Mouse (Mus musculus) embryonic facial prominence, embryonic 11.5 days (tissue): Measurements from ENCODE around the gene Srrm3. TPM values are rescaled to one million over a fixed set of nuclear protein-coding genes. Genes with fewer than 3 reads are reported as not detected.

Source experiments
- ATAC-seq: fragments of 200-750 bp; cut with Nextera tagmentation; replicated peaks from 2 replicates; pipeline ENCODE4 v1.8.0; 2017; ENCODE audit warnings: low read depth; ENCODE audit not compliant: insufficient number of reproducible peaks, low FRiP score, low TSS enrichment
- DNase-seq: peaks from one replicate; pipeline ENCODE4 v3.0.0-alpha.2; 2015; ENCODE audit warnings: low spot score
- H3K27ac ChIP-seq: fragments of 300-500 bp; sonication (generic); replicated peaks from 2 replicates; pipeline ENCODE4 v1.5.1; 2014; ENCODE audit warnings: mild to moderate bottlenecking, low read depth, low read length, control low read depth
- H3K27me3 ChIP-seq: fragments of 300-500 bp; sonication (generic); 2 replicates; pipeline ENCODE4 v1.6.1; 2014; ENCODE audit warnings: mild to moderate bottlenecking, low read length, moderate library complexity, mixed read lengths; ENCODE audit not compliant: control insufficient read depth, insufficient read depth
- H3K36me3 ChIP-seq: fragments of 300-500 bp; sonication (generic); replicated peaks from 2 replicates; pipeline ENCODE4 v1.6.1; 2014; ENCODE audit warnings: low read depth, mild to moderate bottlenecking, low read length, moderate library complexity, mixed read lengths; ENCODE audit not compliant: control insufficient read depth, insufficient read depth
- H3K4me1 ChIP-seq: fragments of 300-500 bp; sonication (generic); 2 replicates; pipeline ENCODE4 v1.6.1; 2014; ENCODE audit warnings: low read length, mixed read lengths; ENCODE audit not compliant: control insufficient read depth, insufficient read depth
- H3K4me2 ChIP-seq: fragments of 300-500 bp; sonication (generic); 2 replicates; pipeline ENCODE4 v1.6.1; 2014; ENCODE audit warnings: low read depth, mild to moderate bottlenecking, control low read depth, low read length, moderate library complexity
- H3K4me3 ChIP-seq: fragments of 300-500 bp; sonication (generic); 2 replicates; pipeline ENCODE4 v1.5.1; 2014; ENCODE audit warnings: low read depth, low read length, control low read depth
- H3K9ac ChIP-seq: fragments of 300-500 bp; sonication (generic); replicated peaks from 2 replicates; pipeline ENCODE4 v1.6.1; 2014; ENCODE audit warnings: mild to moderate bottlenecking, control low read depth, low read length
- H3K9me3 ChIP-seq: fragments of 300-500 bp; sonication (generic); replicated peaks from 2 replicates; pipeline ENCODE4 v1.6.1; 2016; ENCODE audit warnings: mild to moderate bottlenecking, low read length, inconsistent platforms, mixed read lengths; ENCODE audit not compliant: control insufficient read depth
- WGBS: fragments of 180-500 bp; shearing (Covaris S2); extraction: QIAGEN DNeasy Blood & Tissue Kit; methylation state at CpG from one replicate; pipeline ENCODE4 v1.1.7; 2014; 5-methylcytosine and 5-hydroxymethylcytosine counted together
- polyA plus RNA-seq: library from polyadenylated mRNA; unstranded; fragments of >200 nt; fragmentation: Nextera tagmentation; extraction: Ambion mirVana; gene quantifications from 2 replicates; pipeline ENCODE4 v1.2.1, GENCODE M21; 2014

Gene Srrm3
- polyA plus RNA-seq, 1 experiment from 2014 or later: 3.2 TPM

DNA sequence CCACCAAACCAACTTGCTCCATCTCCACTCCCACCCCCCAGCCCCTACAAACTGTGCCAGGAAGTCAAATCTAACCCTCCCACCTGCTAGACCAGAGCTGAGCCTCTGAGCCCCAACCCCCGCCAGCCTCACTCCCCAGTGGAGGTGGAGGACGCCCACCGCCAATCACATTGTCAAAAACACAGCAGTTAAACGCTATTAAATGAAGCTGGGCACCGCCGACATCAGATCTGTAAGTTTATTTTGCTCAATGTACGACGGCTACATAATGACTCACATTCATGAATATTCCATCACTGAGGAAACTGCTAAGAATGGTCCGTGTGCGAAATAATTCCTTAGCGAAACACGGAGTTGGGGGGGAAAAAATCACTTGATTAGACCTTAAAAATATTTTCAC is 101.5 kb downstream of the Srrm3 start:
- no peak overlapping the region for H3K9ac ChIP-seq
- 84% methylated on average over 12 of the region's 12 CpGs for WGBS
- H3K9me3 ChIP-seq: no peaks in the 10 kb centered on the region
- DNase-seq (no peak), ATAC-seq (no peak)
- H3K36me3 ChIP-seq: peaks cover 16% of the 10 kb centered on the region
- H3K27ac ChIP-seq: no peak overlapping the region
- no peaks in the 10 kb centered on the region for H3K4me1 ChIP-seq
- no peak overlapping the region for H3K4me2 ChIP-seq
- H3K27me3 ChIP-seq: no peaks in the 10 kb centered on the region
- no peak overlapping the region for H3K4me3 ChIP-seq

DNA sequence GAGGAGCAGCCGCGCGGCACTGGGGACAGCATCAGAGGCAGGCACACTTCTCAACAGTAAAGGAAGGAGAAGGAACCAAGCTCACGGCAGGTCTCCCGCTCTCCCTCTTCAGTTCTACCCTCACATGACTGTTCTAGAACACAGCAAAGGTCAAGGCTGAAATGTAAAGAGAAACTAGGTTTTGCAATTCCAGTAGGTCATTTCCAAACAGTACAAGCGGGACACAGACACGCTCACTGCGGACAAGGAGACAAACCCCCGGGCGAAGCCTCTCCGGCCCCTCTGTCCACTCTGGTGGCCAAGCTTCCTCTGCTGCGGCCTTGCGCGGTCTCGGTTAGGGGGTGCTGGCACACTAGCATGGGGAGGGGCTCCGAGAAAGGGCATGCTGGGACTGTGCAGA is 102.3 kb downstream of the Srrm3 start:
- ATAC-seq (no peak), DNase-seq (no peak)
- Histone ChIP-seq H3K9me3 (no peaks in the 10 kb centered on the region), H3K9ac (no peak overlapping the region), H3K4me3 (no peak overlapping the region), H3K4me2 (no peak overlapping the region), H3K4me1 (no peaks in the 10 kb centered on the region), H3K27ac (no peak overlapping the region), H3K36me3 (peaks cover 16% of the 10 kb centered on the region), H3K27me3 (no peaks in the 10 kb centered on the region)
- WGBS: 93% methylated on average over 16 of the region's 16 CpGs

DNA sequence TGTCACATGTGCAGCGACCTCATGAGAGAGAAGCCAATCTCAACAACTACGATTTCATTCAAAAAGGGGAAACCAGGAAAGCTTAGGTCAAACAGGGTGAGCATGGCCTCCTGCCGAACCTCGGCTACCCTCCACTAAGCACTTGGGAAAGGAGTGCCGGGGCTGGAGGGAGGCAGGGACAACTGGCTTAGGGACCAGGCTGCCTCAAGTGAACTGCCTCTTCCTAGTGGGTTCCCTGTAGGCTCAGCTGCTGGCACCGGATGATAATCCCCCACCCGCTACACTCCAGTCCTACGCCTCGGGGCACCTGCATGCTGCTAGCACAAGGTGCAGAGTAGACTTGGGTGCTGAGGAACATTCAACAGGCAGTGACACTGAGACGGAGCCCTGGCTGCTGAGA is 103.0 kb downstream of the Srrm3 start:
- no peak overlapping the region for H3K9ac ChIP-seq
- no peaks in the 10 kb centered on the region for H3K4me1 ChIP-seq
- WGBS: 89% methylated on average over 10 of the region's 10 CpGs
- H3K9me3 ChIP-seq: no peaks in the 10 kb centered on the region
- ATAC-seq (no peak), DNase-seq (no peak)
- no peaks in the 10 kb centered on the region for H3K27me3 ChIP-seq
- H3K36me3 ChIP-seq: peaks cover 16% of the 10 kb centered on the region
- no peak overlapping the region for H3K4me3 ChIP-seq
- no peak overlapping the region for H3K27ac ChIP-seq
- no peak overlapping the region for H3K4me2 ChIP-seq

DNA sequence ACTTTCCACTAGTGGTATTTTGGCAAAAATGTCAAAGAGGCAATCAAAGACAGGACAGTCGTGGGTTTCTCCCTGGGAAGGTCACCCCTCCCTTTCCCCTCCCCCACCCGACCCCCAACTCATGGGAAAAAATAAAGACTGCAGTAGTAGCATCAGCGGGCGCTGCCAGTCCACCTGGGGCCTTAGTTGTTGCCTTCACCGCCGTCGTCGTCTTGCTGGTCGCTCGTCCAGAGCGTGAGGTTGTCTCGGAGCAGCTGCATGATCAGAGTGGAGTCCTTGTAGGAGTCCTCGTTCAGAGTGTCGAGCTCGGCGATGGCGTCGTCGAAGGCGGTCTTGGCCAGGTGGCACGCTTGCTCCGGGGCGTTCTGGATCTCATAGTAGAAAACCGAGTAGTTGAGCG is 104.1 kb downstream of the Srrm3 start:
- Histone ChIP-seq H3K27ac (no peak overlapping the region), H3K9me3 (no peaks in the 10 kb centered on the region), H3K4me2 (no peak overlapping the region), H3K27me3 (no peaks in the 10 kb centered on the region), H3K9ac (no peak overlapping the region), H3K36me3 (peaks cover 16% of the 10 kb centered on the region), H3K4me3 (no peak overlapping the region), H3K4me1 (no peaks in the 10 kb centered on the region)
- DNase-seq (no peak), ATAC-seq (no peak)
- WGBS: 91% methylated on average over 25 of the region's 25 CpGs

DNA sequence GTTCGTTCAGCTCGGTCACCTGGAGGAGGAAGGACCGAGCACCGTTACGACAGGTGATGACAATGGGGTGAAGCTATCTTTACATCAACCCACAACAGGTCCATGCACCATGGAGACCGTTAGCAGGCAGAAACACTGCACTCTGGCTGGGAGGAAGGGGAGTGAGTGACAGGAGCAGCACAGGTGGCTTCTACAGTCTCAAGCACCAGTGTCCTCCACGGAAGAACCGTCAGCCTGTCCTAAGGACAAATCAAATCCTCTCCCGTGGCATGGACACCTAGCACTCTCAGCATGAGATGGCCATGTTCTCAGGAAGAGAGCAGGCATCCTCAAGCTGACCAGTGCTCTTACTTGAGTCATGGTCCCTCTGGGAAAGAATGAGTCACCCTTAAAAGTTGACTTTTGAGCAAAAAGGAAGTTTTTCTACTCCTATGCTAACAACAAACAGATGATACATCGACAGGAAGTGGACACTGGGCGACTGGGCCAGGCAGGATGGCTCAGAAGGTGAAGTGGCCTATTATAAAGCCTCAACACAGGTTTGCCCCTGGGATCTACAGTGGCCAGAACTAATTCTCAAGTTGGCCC is 105.0 kb downstream of the Srrm3 start:
- H3K4me3 ChIP-seq: no peak overlapping the region
- peaks cover 16% of the 10 kb centered on the region for H3K36me3 ChIP-seq
- no peaks in the 10 kb centered on the region for H3K4me1 ChIP-seq
- no peak overlapping the region for H3K4me2 ChIP-seq
- no peak overlapping the region for H3K27ac ChIP-seq
- H3K9ac ChIP-seq: no peak overlapping the region
- H3K9me3 ChIP-seq: no peaks in the 10 kb centered on the region
- no peaks in the 10 kb centered on the region for H3K27me3 ChIP-seq
- 92% methylated on average over 11 of the region's 11 CpGs for WGBS
- DNase-seq (no peak), ATAC-seq (no peak)

DNA sequence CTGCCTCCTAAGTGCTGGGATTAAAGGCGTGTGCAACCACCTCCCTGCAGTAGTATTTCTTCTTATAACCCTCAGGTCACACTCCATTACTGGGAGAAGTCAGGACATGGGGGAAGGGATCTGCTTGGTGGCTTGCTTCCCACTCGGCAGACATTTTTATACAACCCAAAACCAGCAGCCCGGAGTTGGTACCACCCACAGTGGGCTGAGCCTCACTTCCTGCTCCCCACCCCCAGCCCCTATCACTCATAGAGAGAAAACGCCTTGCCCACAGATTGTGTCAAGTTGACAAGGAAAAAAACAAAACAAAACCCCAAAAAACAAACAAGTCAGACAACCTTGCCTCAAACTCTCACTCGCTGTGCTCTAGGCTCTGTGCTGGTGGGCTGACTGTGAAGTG is 106.5 kb downstream of the Srrm3 start:
- Histone ChIP-seq H3K4me1 (no peaks in the 10 kb centered on the region), H3K9me3 (no peaks in the 10 kb centered on the region), H3K4me3 (no peak overlapping the region), H3K27ac (no peak overlapping the region), H3K4me2 (no peak overlapping the region), H3K27me3 (no peaks in the 10 kb centered on the region), H3K36me3 (peaks cover 16% of the 10 kb centered on the region), H3K9ac (no peak overlapping the region)
- 79% methylated on average over 5 of the region's 5 CpGs for WGBS
- ATAC-seq: no peak
- no peak for DNase-seq

DNA sequence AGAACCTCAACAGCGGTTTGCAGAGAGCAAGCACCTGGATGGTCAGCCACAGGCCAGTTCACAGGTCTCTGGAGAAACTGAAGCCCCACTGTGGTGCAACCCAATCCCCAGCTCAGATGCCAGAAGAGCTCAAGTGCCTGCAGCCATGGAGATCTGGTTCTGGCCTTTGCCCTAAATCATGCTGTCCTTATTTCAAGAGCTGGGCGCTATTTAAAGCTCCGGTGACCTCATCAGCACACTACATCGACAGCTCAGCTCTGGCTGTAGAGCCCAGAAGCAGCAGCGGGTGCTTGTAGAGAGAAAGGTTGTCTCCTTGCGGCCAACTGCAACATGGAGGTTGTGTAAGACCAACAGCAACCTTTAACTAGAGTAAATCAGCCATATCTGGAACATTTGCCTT is 107.5 kb downstream of the Srrm3 start:
- ATAC-seq (no peak), DNase-seq (no peak)
- no peaks in the 10 kb centered on the region for H3K27me3 ChIP-seq
- H3K9me3 ChIP-seq: no peaks in the 10 kb centered on the region
- WGBS: 86% methylated on average over 6 of the region's 6 CpGs
- no peaks in the 10 kb centered on the region for H3K4me1 ChIP-seq
- no peak overlapping the region for H3K4me3 ChIP-seq
- H3K4me2 ChIP-seq: no peak overlapping the region
- H3K27ac ChIP-seq: no peak overlapping the region
- no peak overlapping the region for H3K9ac ChIP-seq
- H3K36me3 ChIP-seq: peaks cover 12% of the 10 kb centered on the region

DNA sequence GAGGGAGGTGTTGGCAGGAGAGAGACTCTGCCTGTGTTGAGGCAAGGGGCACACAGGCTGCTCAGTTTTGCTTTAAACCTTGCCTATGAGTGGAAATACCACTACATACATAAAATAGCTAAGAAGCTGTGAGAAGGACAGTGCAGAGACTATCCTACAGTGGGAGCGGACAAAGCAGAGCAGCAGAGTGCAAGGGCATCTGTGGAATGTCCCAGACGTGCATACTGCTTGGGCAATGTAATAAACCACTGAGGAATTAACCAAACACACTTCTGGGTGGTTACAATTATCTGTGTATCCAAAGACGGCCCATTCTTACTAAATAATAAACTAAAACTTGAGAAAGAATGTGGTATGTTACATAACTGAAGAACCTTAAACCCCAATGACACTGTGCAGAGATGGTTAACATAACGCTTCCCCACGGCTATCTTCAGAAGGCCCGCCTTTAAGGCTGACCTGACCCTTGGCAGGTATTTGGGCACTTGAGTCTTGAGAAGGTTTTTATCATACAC is 109.4 kb downstream of the Srrm3 start:
- Histone ChIP-seq H3K4me3 (no peak overlapping the region), H3K27ac (no peak overlapping the region), H3K4me2 (no peak overlapping the region), H3K36me3 (peaks cover 4% of the 10 kb centered on the region), H3K4me1 (no peaks in the 10 kb centered on the region), H3K9me3 (no peaks in the 10 kb centered on the region), H3K27me3 (no peaks in the 10 kb centered on the region), H3K9ac (no peak overlapping the region)
- ATAC-seq (no peak), DNase-seq (no peak)
- 89% methylated on average over 6 of the region's 6 CpGs for WGBS
